Comparison of ENCODE assay signal across 28 mouse cellular contexts in genomic region chr8:76187293-76187692, GRCm38 (mm10).
"Had no signal": no experiment of that assay in that cellular context is flagged by ENCODE, and none has a peak within 500 bp of the region (broad histone marks: within the 10 kb centered on the region; RNA-seq: fewer than 3 reads in every experiment).

No protein-coding gene starts in this region.

- H3K27me3 ChIP-seq: heart, embryonic 12.5 days; hindbrain, embryonic 12.5 days; intestine, embryonic 15.5 days; limb, embryonic 12.5 days; liver, embryonic 13.5 days; liver, embryonic 15.5 days had no signal

- H3K9me3 ChIP-seq: heart, embryonic 10.5 days; heart, embryonic 12.5 days; hindbrain, embryonic 10.5 days; hindbrain, embryonic 12.5 days; intestine, embryonic 15.5 days; limb, embryonic 10.5 days; limb, embryonic 12.5 days; liver, embryonic 13.5 days; liver, embryonic 15.5 days had no signal

- H3K9ac ChIP-seq: heart, embryonic 12.5 days; hindbrain, embryonic 12.5 days; hindbrain, embryonic 14.5 days; intestine, embryonic 15.5 days; limb, embryonic 12.5 days; liver, embryonic 13.5 days; liver, embryonic 15.5 days had no signal

- H3K4me1 ChIP-seq: heart, embryonic 10.5 days; heart, embryonic 12.5 days; hindbrain, embryonic 10.5 days; hindbrain, embryonic 12.5 days; intestine, embryonic 15.5 days; limb, embryonic 10.5 days; limb, embryonic 12.5 days; liver, embryonic 13.5 days; liver, embryonic 15.5 days had no signal

- DNase-seq: gastrocnemius, adult 2 months; gastrocnemius, postnatal 10 days; gastrocnemius, postnatal 25 days; heart, adult 18-20 months; heart, postnatal 10 days; heart, postnatal 4 days; kidney, adult 18-20 months; kidney, adult 8-10 months; kidney, postnatal 10 days; kidney, postnatal 25 days; kidney, postnatal 4 days; liver; liver, embryonic 13.5 days had no signal

- H3K4me2 ChIP-seq: heart, embryonic 12.5 days; hindbrain, embryonic 12.5 days; hindbrain, embryonic 14.5 days; intestine, embryonic 15.5 days; limb, embryonic 12.5 days; liver, embryonic 11.5 days; liver, embryonic 13.5 days; liver, embryonic 15.5 days had no signal

- H3K36me3 ChIP-seq: heart, embryonic 10.5 days; heart, embryonic 12.5 days; hindbrain, embryonic 10.5 days; hindbrain, embryonic 12.5 days; intestine, embryonic 15.5 days; limb, embryonic 10.5 days; limb, embryonic 12.5 days; liver, embryonic 13.5 days; liver, embryonic 15.5 days had no signal

- H3K27ac ChIP-seq: gastrocnemius, adult 2 months; heart, embryonic 10.5 days; hindbrain, embryonic 10.5 days; hindbrain, embryonic 12.5 days; hindbrain, embryonic 14.5 days; intestine, embryonic 15.5 days; layer of hippocampus, adult 2 months; left cerebral cortex, adult 2 months; limb, embryonic 10.5 days; limb, embryonic 12.5 days; liver, embryonic 13.5 days; liver, embryonic 15.5 days had no signal

- ATAC-seq: hindbrain, embryonic 16.5 days; inflammation-experienced regulatory T-cells, adult 6 months; intestine, embryonic 15.5 days; intestine, postnatal 0 days had no signal

- H3K4me3 ChIP-seq: gastrocnemius, adult 2 months; heart, embryonic 10.5 days; heart, embryonic 12.5 days; hindbrain, embryonic 10.5 days; hindbrain, embryonic 12.5 days; intestine, embryonic 15.5 days; layer of hippocampus, adult 2 months; left cerebral cortex, adult 2 months; limb, embryonic 10.5 days; limb, embryonic 12.5 days; liver, embryonic 13.5 days; liver, embryonic 15.5 days had no signal
